Mouse (Mus musculus): Measurements from ENCODE around the gene Kctd13.

DNA sequence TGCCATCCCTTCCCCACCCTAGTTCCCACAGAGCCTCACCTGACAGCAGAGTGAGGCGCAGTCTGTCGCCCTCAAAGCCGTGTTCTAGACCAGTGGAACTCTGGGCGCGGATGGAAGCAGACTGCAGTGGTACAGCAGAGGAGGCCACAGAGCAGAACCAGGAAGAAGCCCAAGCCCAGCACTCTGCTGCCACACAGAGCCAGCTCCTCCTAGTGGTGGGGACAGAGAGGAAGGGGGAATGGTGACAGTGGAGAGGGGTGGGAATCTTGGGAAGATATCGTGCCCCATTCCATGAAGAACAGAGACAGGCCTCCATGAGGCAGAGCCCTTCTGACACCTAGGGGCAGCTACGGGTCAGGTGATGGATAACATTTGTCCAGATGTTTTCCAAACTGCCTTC is 39.8 kb upstream of the Kctd13 start:
- TF ChIP-seq CTCF (IDR thresholded peaks at IDR 0.05; ENCODE audit: extremely low read depth, insufficient read depth, insufficient read length, insufficient replicate concordance) (peak; percentile 23; the same call in 1 of the 2 replicates), POLR2A (IDR thresholded peaks at IDR 0.05; ENCODE audit: low read depth, low read length) (no peak)

Data from spleen, adult 2 months (tissue).